Mouse (Mus musculus) heart, embryonic 10.5 days (tissue): ENCODE measurements around the gene Prl. TPM values are rescaled to one million over a fixed set of nuclear protein-coding genes. Genes with fewer than 3 reads are reported as not detected.
"Not testable (repeated sequence)": the region's sequence is repeated elsewhere in the genome, so short reads cannot be mapped to it uniquely, and the experiment has no call there.

Experiments
- DNase-seq: peaks from one replicate; pipeline ENCODE4 v3.0.0-alpha.2; 2017; ENCODE audit warnings: low spot score
- H3K27ac ChIP-seq: fragments of 300-500 bp; sonication (generic); 2 replicates; pipeline ENCODE4 v1.5.1; 2016; ENCODE audit warnings: mild to moderate bottlenecking
- H3K27me3 ChIP-seq: fragments of 300-500 bp; sonication (generic); 2 replicates; pipeline ENCODE4 v1.6.1; 2016; ENCODE audit warnings: mild to moderate bottlenecking; ENCODE audit not compliant: poor library complexity, insufficient read depth, severe bottlenecking
- H3K36me3 ChIP-seq: fragments of 300-500 bp; sonication (generic); 2 replicates; pipeline ENCODE4 v1.6.1; 2016; ENCODE audit warnings: mild to moderate bottlenecking, moderate library complexity
- H3K4me1 ChIP-seq: fragments of 300-500 bp; sonication (generic); 2 replicates; pipeline ENCODE4 v1.6.1; 2016; ENCODE audit warnings: mild to moderate bottlenecking
- H3K4me3 ChIP-seq: fragments of 300-500 bp; sonication (generic); 2 replicates; pipeline ENCODE4 v1.5.1; 2016; ENCODE audit warnings: mild to moderate bottlenecking, moderate library complexity
- H3K9me3 ChIP-seq: fragments of 300-500 bp; sonication (generic); 2 replicates; pipeline ENCODE4 v1.6.1; 2016; ENCODE audit warnings: mild to moderate bottlenecking, moderate library complexity
- WGBS: fragments of 180-500 bp; shearing (Covaris S2); methylation state at CpG from one replicate; pipeline ENCODE4 v1.1.7; 2016; 5-methylcytosine and 5-hydroxymethylcytosine counted together
- polyA plus RNA-seq: library from polyadenylated mRNA; unstranded; fragments of >200 nt; fragmentation: Nextera tagmentation; extraction: Ambion mirVana; gene quantifications from 2 replicates; pipeline ENCODE4 v1.2.1, GENCODE M21; 2016

Gene Prl
- polyA plus RNA-seq, result not detected in 2 replicates

- no peaks in the 10 kb centered on the region for H3K27me3 ChIP-seq
Observed at GRCm38 (mm10) chr13:27057270-27057669, at the start of gene Prl. Prl (plus strand) TSS chr13:27057570.

GRCm38 (mm10) chr13:27026614-27027013, 30.8 kb upstream of the Prl start:
- H3K4me3 ChIP-seq, result no peak overlapping the region
- H3K27ac ChIP-seq, result no peak overlapping the region
- DNase-seq, result no peak
- 67% methylated on average over 1 of the region's 1 CpGs for WGBS
- no peaks in the 10 kb centered on the region for H3K9me3 ChIP-seq
- H3K27me3 ChIP-seq, result no peaks in the 10 kb centered on the region
- H3K36me3 ChIP-seq, result no peaks in the 10 kb centered on the region
- H3K4me1 ChIP-seq, result no peaks in the 10 kb centered on the region

More at GRCm38 (mm10) chr13:27057270-27057669, at the start of gene Prl:
- no peaks in the 10 kb centered on the region for H3K9me3 ChIP-seq
- no peak within 1 kb of the TSS for H3K4me3 ChIP-seq
- no peak within 1 kb of the TSS for H3K27ac ChIP-seq
- no peaks in the 10 kb centered on the region for H3K4me1 ChIP-seq
- 80% methylated on average over 1 of the region's 1 CpGs for WGBS
- H3K36me3 ChIP-seq, result no peaks in the 10 kb centered on the region
- no peak for DNase-seq

GRCm38 (mm10) chr13:27027376-27027775, 30.0 kb upstream of the Prl start:
- Histone ChIP-seq H3K27me3 (no peaks in the 10 kb centered on the region), H3K4me1 (no peaks in the 10 kb centered on the region), H3K4me3 (no peak overlapping the region), H3K9me3 (no peaks in the 10 kb centered on the region), H3K27ac (no peak overlapping the region), H3K36me3 (no peaks in the 10 kb centered on the region)
- 77% methylated on average over 1 of the region's 1 CpGs for WGBS
- no peak for DNase-seq

- Histone ChIP-seq H3K4me3 (no peak overlapping the region), H3K36me3 (no peaks in the 10 kb centered on the region), H3K27me3 (no peaks in the 10 kb centered on the region), H3K4me1 (no peaks in the 10 kb centered on the region), H3K9me3 (no peaks in the 10 kb centered on the region), H3K27ac (no peak overlapping the region)
- DNase-seq, result no peak
- 66% methylated on average over 2 of the region's 2 CpGs for WGBS
Observed at GRCm38 (mm10) chr13:27028501-27029240, 28.7 kb upstream of the Prl start.

GRCm38 (mm10) chr13:27031101-27031852, 26.1 kb upstream of the Prl start:
- Histone ChIP-seq H3K27me3 (no peaks in the 10 kb centered on the region), H3K36me3 (no peaks in the 10 kb centered on the region), H3K4me1 (no peaks in the 10 kb centered on the region), H3K9me3 (no peaks in the 10 kb centered on the region), H3K4me3 (no peak overlapping the region), H3K27ac (no peak overlapping the region)
- DNase-seq, result no peak
- WGBS, result 47% methylated on average over 4 of the region's 4 CpGs

- Histone ChIP-seq H3K9me3 (no peaks in the 10 kb centered on the region), H3K27ac (no peak overlapping the region), H3K4me3 (no peak overlapping the region), H3K36me3 (no peaks in the 10 kb centered on the region), H3K27me3 (no peaks in the 10 kb centered on the region), H3K4me1 (no peaks in the 10 kb centered on the region)
- DNase-seq, result no peak
- 71% methylated on average over 1 of the region's 1 CpGs for WGBS
Observed at GRCm38 (mm10) chr13:27031853-27032240, 25.5 kb upstream of the Prl start.

- no peak overlapping the region for H3K27ac ChIP-seq
- no peak overlapping the region for H3K4me3 ChIP-seq
- no peaks in the 10 kb centered on the region for H3K9me3 ChIP-seq
- H3K27me3 ChIP-seq, result no peaks in the 10 kb centered on the region
- WGBS, result 60% methylated on average over 2 of the region's 2 CpGs
- H3K36me3 ChIP-seq, result no peaks in the 10 kb centered on the region
- no peak for DNase-seq
- no peaks in the 10 kb centered on the region for H3K4me1 ChIP-seq
Observed at GRCm38 (mm10) chr13:27032998-27033397, 24.4 kb upstream of the Prl start.

- no peak overlapping the region for H3K4me3 ChIP-seq
- H3K9me3 ChIP-seq, result no peaks in the 10 kb centered on the region
- H3K27ac ChIP-seq, result no peak overlapping the region
- no peak for DNase-seq
- H3K4me1 ChIP-seq, result no peaks in the 10 kb centered on the region
- WGBS, result 85% methylated on average over 2 of the region's 2 CpGs
- no peaks in the 10 kb centered on the region for H3K36me3 ChIP-seq
- H3K27me3 ChIP-seq, result no peaks in the 10 kb centered on the region
Observed at GRCm38 (mm10) chr13:27042185-27042584, 15.2 kb upstream of the Prl start.

- Histone ChIP-seq H3K36me3 (no peaks in the 10 kb centered on the region), H3K4me1 (no peaks in the 10 kb centered on the region), H3K27ac (no peak overlapping the region), H3K4me3 (no peak overlapping the region), H3K27me3 (no peaks in the 10 kb centered on the region), H3K9me3 (no peaks in the 10 kb centered on the region)
- no peak for DNase-seq
- 79% methylated on average over 1 of the region's 1 CpGs for WGBS
Observed at GRCm38 (mm10) chr13:27043326-27043725, 14.0 kb upstream of the Prl start.

GRCm38 (mm10) chr13:27059177-27059576, 1.8 kb downstream of the Prl start:
- H3K27ac ChIP-seq, result no peak overlapping the region
- DNase-seq, result no peak
- no peaks in the 10 kb centered on the region for H3K4me1 ChIP-seq
- 78% methylated on average over 7 of the region's 7 CpGs for WGBS
- H3K9me3 ChIP-seq, result no peaks in the 10 kb centered on the region
- no peak overlapping the region for H3K4me3 ChIP-seq
- H3K27me3 ChIP-seq, result no peaks in the 10 kb centered on the region
- no peaks in the 10 kb centered on the region for H3K36me3 ChIP-seq

- H3K4me3 ChIP-seq, H3K9me3 ChIP-seq, H3K27ac ChIP-seq, DNase-seq, H3K36me3 ChIP-seq, H3K4me1 ChIP-seq, H3K27me3 ChIP-seq: not testable (repeated sequence)
- 83% methylated on average over 5 of the region's 5 CpGs for WGBS
Observed at GRCm38 (mm10) chr13:27093890-27094289, 36.5 kb downstream of the Prl start, which contains the start of gene Prl3d1. Prl3d1 (plus strand) TSS chr13:27094190.
